18 mouse cellular contexts compared by ENCODE assay signal in the genomic region with DNA sequence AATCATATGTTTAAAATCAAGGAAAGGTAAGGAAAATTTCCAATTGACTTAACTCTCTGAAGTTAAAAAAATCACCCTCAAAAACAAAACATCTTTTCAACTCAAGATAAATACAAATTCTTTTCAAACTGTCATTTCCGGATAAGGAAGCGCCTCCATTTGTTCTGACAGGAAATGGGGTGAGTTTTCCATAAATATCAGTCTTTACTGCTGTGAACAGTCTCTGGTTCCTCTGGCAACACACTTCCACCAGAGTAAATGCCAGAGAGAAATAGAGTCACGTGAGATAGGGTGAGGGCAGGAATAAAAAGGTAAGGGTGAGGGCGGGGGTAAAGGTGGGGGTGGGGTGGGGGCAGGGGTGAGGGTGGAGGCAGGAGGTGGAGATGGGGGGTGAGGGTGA.
DNase-seq lines count a peak whose midpoint lies in the region; ATAC-seq and TF ChIP-seq lines count a peak whose summit lies in the region.
"Had no signal": no experiment of that assay in that cellular context is flagged by ENCODE, and none has a peak within 500 bp of the region (broad histone marks: within the 10 kb centered on the region; RNA-seq: fewer than 3 reads in every experiment).

No protein-coding gene starts in this region.

- DNase-seq in heart, adult 11 months = peak; percentile 88
- no peak for DNase-seq in heart, postnatal 36 days
- DNase-seq in kidney, adult 2 months = peak; percentile 56
- no peak for DNase-seq in kidney, postnatal 4 days
- DNase-seq in lung, embryonic 14.5 days = peak; percentile 58
- no peak for DNase-seq in lung, postnatal 36 days
- peak; percentile 40 for DNase-seq in induced T-regulatory cell, adult 2 months (ENCODE audit: low read depth)
- DNase-seq in urinary bladder, postnatal 14 days (ENCODE audit: low spot score) = no peak
- DNase-seq: adrenal gland, postnatal 14 days; cerebellum, adult 11-12 months; cerebellum, adult 9-10 months; cerebellum, postnatal 25 days; gastrocnemius, postnatal 10 days had no signal

- no peak for TF ChIP-seq POLR2A in kidney, adult 2 months (IDR thresholded peaks at IDR 0.05; ENCODE audit: low read depth, low read length)

- 53% methylated on average over 4 of the region's 4 CpGs for WGBS in kidney, adult 2 months
- 38% methylated on average over 4 of the region's 4 CpGs for WGBS in lung, embryonic 14.5 days

- H3K9ac ChIP-seq in lung, embryonic 14.5 days = no peak overlapping the region
- H3K9ac ChIP-seq: embryonic facial prominence, embryonic 12.5 days; forebrain, embryonic 15.5 days; hindbrain, embryonic 13.5 days had no signal

- no peaks in the 10 kb centered on the region for H3K9me3 ChIP-seq in lung, embryonic 14.5 days (ENCODE audit: low read depth, low read length)
- H3K9me3 ChIP-seq: embryonic facial prominence, embryonic 12.5 days; forebrain, embryonic 15.5 days had no signal

- H3K4me1 ChIP-seq in kidney, adult 2 months (ENCODE audit: control insufficient read depth, insufficient read depth, low read length) = no peaks in the 10 kb centered on the region
- peaks cover 2% of the 10 kb centered on the region; the same call in 1 of the 2 replicates for H3K4me1 ChIP-seq in lung, embryonic 14.5 days (ENCODE audit: insufficient read depth)

- no peaks in the 10 kb centered on the region for H3K36me3 ChIP-seq in kidney, adult 2 months (ENCODE audit: control insufficient read depth, insufficient read depth, low read length)
- no peaks in the 10 kb centered on the region for H3K36me3 ChIP-seq in lung, embryonic 14.5 days (ENCODE audit: insufficient read depth)
- H3K36me3 ChIP-seq: embryonic facial prominence, embryonic 12.5 days; forebrain, embryonic 15.5 days had no signal

- H3K27ac ChIP-seq in kidney, adult 2 months (ENCODE audit: insufficient read depth, low read depth, low read length) = no peak overlapping the region
- no peak overlapping the region; the same call in 1 of the 2 replicates for H3K27ac ChIP-seq in lung, embryonic 14.5 days (ENCODE audit: low read depth)
- H3K27ac ChIP-seq: forebrain, embryonic 15.5 days had no signal

- intact Hi-C loops in heart, postnatal 36 days (cut with DNase I) = no loop called here

- no peak for TF ChIP-seq CTCF in kidney, adult 2 months (conservative IDR thresholded peaks at IDR 0.05; ENCODE audit: insufficient read depth, insufficient read length, low read depth, low read length)
- TF ChIP-seq CTCF in lung, embryonic 14.5 days (IDR thresholded peaks at IDR 0.05; ENCODE audit: low read depth) = no peak

- H3K27me3 ChIP-seq in kidney, adult 2 months (replicated peaks; ENCODE audit: control insufficient read depth, insufficient read depth, low read length) = no peaks in the 10 kb centered on the region
- no peaks in the 10 kb centered on the region for H3K27me3 ChIP-seq in lung, embryonic 14.5 days (ENCODE audit: insufficient read depth, low read length)
- H3K27me3 ChIP-seq: embryonic facial prominence, embryonic 12.5 days; forebrain, embryonic 15.5 days; hindbrain, embryonic 13.5 days had no signal

- no peak overlapping the region for H3K4me2 ChIP-seq in lung, embryonic 14.5 days
- H3K4me2 ChIP-seq: embryonic facial prominence, embryonic 12.5 days; forebrain, embryonic 15.5 days; heart, embryonic 11.5 days; hindbrain, embryonic 13.5 days had no signal

- no peak overlapping the region for H3K4me3 ChIP-seq in kidney, adult 2 months (ENCODE audit: insufficient read depth, low read depth, low read length)
- no peak overlapping the region for H3K4me3 ChIP-seq in lung, embryonic 14.5 days (ENCODE audit: low read depth, low read length)
- H3K4me3 ChIP-seq: embryonic facial prominence, embryonic 12.5 days; forebrain, embryonic 15.5 days; hindbrain, embryonic 13.5 days had no signal

- no peak for ATAC-seq in lung, embryonic 14.5 days (ENCODE audit: insufficient read depth)
- ATAC-seq: forebrain, embryonic 15.5 days; hindbrain, postnatal 0 days had no signal

Comparison
In these comparisons a context has a peak if more than half of its experiments do, and no peak if none do; other contexts are left out.
1. DNase-seq: peak in heart, adult 11 months (single experiment), kidney, adult 2 months (single experiment), lung, embryonic 14.5 days (single experiment) and induced T-regulatory cell, adult 2 months (single experiment); none in heart, postnatal 36 days (0 of 2), kidney, postnatal 4 days (0 of 2), lung, postnatal 36 days (single experiment) and urinary bladder, postnatal 14 days (single experiment).